Mouse (Mus musculus) cerebellum, adult 2 months (tissue): ENCODE measurements around the gene Gm10354. TPM values are rescaled to one million over a fixed set of nuclear protein-coding genes. Genes with fewer than 3 reads are reported as not detected.
"Not testable (repeated sequence)": the region's sequence is repeated elsewhere in the genome, so short reads cannot be mapped to it uniquely, and the experiment has no call there.

Source experiments
- DNase-seq, 2 experiments: peaks; one replicate each; pipeline ENCODE4 v3.0.0; 2021
- H3K27ac ChIP-seq: fragments of 200-500 bp; 2 replicates; pipeline ENCODE4 v1.5.1; 2012; ENCODE audit warnings: low read length, control low read depth, inconsistent platforms; ENCODE audit not compliant: insufficient read depth
- H3K27me3 ChIP-seq: fragments of 200-500 bp; 2 replicates; pipeline ENCODE4 v1.6.1; 2012; ENCODE audit warnings: inconsistent platforms, mild to moderate bottlenecking, low read length, moderate library complexity; ENCODE audit not compliant: control insufficient read depth, insufficient read depth
- H3K4me1 ChIP-seq: fragments of 200-500 bp; 2 replicates; pipeline ENCODE4 v1.6.1; 2011; ENCODE audit warnings: low read length; ENCODE audit not compliant: control insufficient read depth, insufficient read depth
- H3K4me3 ChIP-seq: fragments of 200-500 bp; replicated peaks from 2 replicates; pipeline ENCODE3; 2011; ENCODE audit warnings: mild to moderate bottlenecking, low read depth, low read length, control low read depth; ENCODE audit not compliant: insufficient read depth
- WGBS: fragments of 180-500 bp; shearing (Covaris S2); methylation state at CpG from one replicate; pipeline ENCODE4 v1.1.7; 2018; 5-methylcytosine and 5-hydroxymethylcytosine counted together
- polyA plus RNA-seq: library from polyadenylated mRNA; depleted of rRNA; stranded (reverse); fragments of >200 nt; gene quantifications from 2 replicates; pipeline ENCODE4 v1.2.3, GENCODE M21; 2012; rRNA removed

The Gm10354 gene
- polyA plus RNA-seq, 1 experiment: not detected

- WGBS: 62% methylated on average over 4 of the region's 4 CpGs
- H3K27me3 ChIP-seq: not testable (repeated sequence)
Measured at GRCm38 (mm10) chr5:14945524-14945923, 33.2 kb downstream of the Gm10354 start.

GRCm38 (mm10) chr5:14941043-14941442 is 37.7 kb downstream of the Gm10354 start:
- H3K4me1 ChIP-seq, H3K27ac ChIP-seq, DNase-seq, H3K4me3 ChIP-seq, H3K27me3 ChIP-seq: not testable (repeated sequence)
- 88% methylated on average over 1 of the region's 1 CpGs for WGBS

More at GRCm38 (mm10) chr5:14945524-14945923, 33.2 kb downstream of the Gm10354 start:
- not testable (repeated sequence) for H3K27ac ChIP-seq, DNase-seq, H3K4me3 ChIP-seq, H3K4me1 ChIP-seq

- 12% methylated on average over 1 of the region's 1 CpGs for WGBS
- not testable (repeated sequence) for H3K4me3 ChIP-seq, H3K27me3 ChIP-seq, DNase-seq, H3K4me1 ChIP-seq, H3K27ac ChIP-seq
Measured at GRCm38 (mm10) chr5:14938329-14938728, 40.4 kb downstream of the Gm10354 start, which contains the start of gene Speer4e. TSS of gene Speer4e (minus strand) at chr5:14938429.

GRCm38 (mm10) chr5:14933721-14934120 is 45.0 kb downstream of the Gm10354 start:
- not testable (repeated sequence) for H3K27ac ChIP-seq, H3K27me3 ChIP-seq, H3K4me1 ChIP-seq, H3K4me3 ChIP-seq, DNase-seq
- 61% methylated on average over 5 of the region's 6 CpGs for WGBS

GRCm38 (mm10) chr5:14927047-14927446 is 51.7 kb downstream of the Gm10354 start:
- not testable (repeated sequence) for DNase-seq, H3K4me1 ChIP-seq, H3K4me3 ChIP-seq, H3K27ac ChIP-seq, H3K27me3 ChIP-seq
- 32% methylated on average over 4 of the region's 4 CpGs for WGBS

Other genes starting within 250 kb of the Gm10354 start
- gene Gm9758, start 64.0 kb downstream of the Gm10354 start, polyA plus RNA-seq: not detected in 2 replicates
- not detected in 2 replicates for gene Speer4e, start 40.5 kb downstream of the Gm10354 start, polyA plus RNA-seq
- not detected in 2 replicates for gene Gm17019, start 54.1 kb upstream of the Gm10354 start, polyA plus RNA-seq